In genomic region chr4:115659190-115659589, GRCm38 (mm10) we compare ENCODE assay signal across 31 mouse cellular contexts. TPM values are rescaled to one million over a fixed set of nuclear protein-coding genes. Genes with fewer than 3 reads are reported as not detected.
A peak's percentile ranks its signal among the peaks of the same experiment; 100 is the strongest.
DNase-seq lines count a peak whose midpoint lies in the region; ATAC-seq and TF ChIP-seq lines count a peak whose summit lies in the region.
"Had no signal": no experiment of that assay in that cellular context is flagged by ENCODE, and none has a peak within 500 bp of the region (broad histone marks: within the 10 kb centered on the region; RNA-seq: fewer than 3 reads in every experiment).

No protein-coding gene starts in this region.

- H3K79me2 ChIP-seq in liver, adult 2 months (ENCODE audit: control insufficient read depth, insufficient read depth, low read length) = no peaks in the 10 kb centered on the region

- H3K27me3 ChIP-seq in liver, adult 2 months (ENCODE audit: control insufficient read depth, insufficient read depth, low read length) = no peaks in the 10 kb centered on the region
- no peaks in the 10 kb centered on the region for H3K27me3 ChIP-seq in liver, embryonic 11.5 days (replicated peaks; ENCODE audit: control insufficient read depth, insufficient read depth, low read length)
- H3K27me3 ChIP-seq in midbrain, embryonic 10.5 days (ENCODE audit: low read depth, poor library complexity, severe bottlenecking) = no peaks in the 10 kb centered on the region
- H3K27me3 ChIP-seq: forebrain, embryonic 13.5 days; heart, embryonic 15.5 days; liver, embryonic 13.5 days had no signal

- no peak overlapping the region for H3K9ac ChIP-seq in liver, adult 2 months (ENCODE audit: low read depth, low read length)
- H3K9ac ChIP-seq in liver, embryonic 11.5 days (ENCODE audit: low read depth, low read length) = no peak overlapping the region
- H3K9ac ChIP-seq: forebrain, embryonic 13.5 days; heart, embryonic 15.5 days; liver, embryonic 13.5 days had no signal

- peaks cover 5% of the 10 kb centered on the region; the same call in 1 of the 2 replicates for H3K4me1 ChIP-seq in liver, adult 2 months (ENCODE audit: control insufficient read depth, insufficient read depth, low read length)
- H3K4me1 ChIP-seq in liver, embryonic 11.5 days (replicated peaks; ENCODE audit: control insufficient read depth, insufficient read depth, low read length) = peaks cover 7% of the 10 kb centered on the region; the same call in 1 of the 2 replicates
- H3K4me1 ChIP-seq in brown adipose tissue, adult 24 weeks (ENCODE audit: control insufficient read depth, insufficient read depth, insufficient read length, low read length) = no peaks in the 10 kb centered on the region; the same call in 1 of the 2 replicates
- peaks cover 10% of the 10 kb centered on the region for H3K4me1 ChIP-seq in midbrain, embryonic 10.5 days

- no peak overlapping the region for H3K27ac ChIP-seq in liver, adult 2 months (replicated peaks; ENCODE audit: insufficient read depth, low read depth, low read length)
- H3K27ac ChIP-seq in liver, embryonic 11.5 days (ENCODE audit: low read depth, low read length) = no peak overlapping the region
- H3K27ac ChIP-seq in brown adipose tissue, adult 24 weeks (replicated peaks; ENCODE audit: low read depth, low read length) = peak overlapping the region; percentile 56; the same call in 1 of the 2 replicates
- no peak overlapping the region for H3K27ac ChIP-seq in midbrain, embryonic 10.5 days (replicated peaks)
- H3K27ac ChIP-seq: forebrain, embryonic 13.5 days; heart, embryonic 15.5 days; hindbrain, embryonic 10.5 days; hindbrain, postnatal 0 days; limb, embryonic 10.5 days; liver, embryonic 13.5 days; macrophage had no signal

- no peak overlapping the region for H3K4me2 ChIP-seq in liver, embryonic 11.5 days
- H3K4me2 ChIP-seq: forebrain, embryonic 13.5 days; heart, embryonic 15.5 days; liver, embryonic 13.5 days; midbrain, embryonic 11.5 days had no signal

- DNase-seq in heart, adult 11 months = peak; percentile 41
- DNase-seq in heart, postnatal 4 days = no peak
- DNase-seq in liver, adult 2 months (ENCODE audit: extremely low read depth, low read depth, low spot score) = peak; percentile 69
- no peak for DNase-seq in liver, embryonic 11.5 days (ENCODE audit: low spot score)
- peak; percentile 59 for DNase-seq in large intestine, adult 2 months (ENCODE audit: low read depth, low spot score)
- no peak for DNase-seq in thymus, postnatal 14 days
- no peak for DNase-seq in midbrain, embryonic 10.5 days (ENCODE audit: low spot score)
- DNase-seq: adrenal gland, postnatal 10 days; cerebellum, adult 9-11 months; gastrocnemius, postnatal 10 days; heart, adult 18-20 months; liver, embryonic 13.5 days; right cerebral cortex, postnatal 4 days had no signal

- TF ChIP-seq POLR2A in liver, adult 2 months (IDR thresholded peaks at IDR 0.05; ENCODE audit: extremely low read depth, insufficient read depth, low read length) = no peak

- ATAC-seq in liver, embryonic 11.5 days (replicated peaks; ENCODE audit: low FRiP score) = no peak
- ATAC-seq: activated CD4-positive, CD25-positive, alpha-beta regulatory T cell, adult 4 months; CD4-positive, CD25-positive, alpha-beta regulatory T cell, adult 4 months; forebrain, embryonic 13.5 days; hindbrain, postnatal 0 days had no signal

- no peaks in the 10 kb centered on the region for H3K36me3 ChIP-seq in liver, adult 2 months (ENCODE audit: control insufficient read depth, insufficient read depth, low read length)
- no peaks in the 10 kb centered on the region for H3K36me3 ChIP-seq in liver, embryonic 11.5 days (ENCODE audit: control insufficient read depth, insufficient read depth, low read length)
- H3K36me3 ChIP-seq in midbrain, embryonic 10.5 days = no peaks in the 10 kb centered on the region
- H3K36me3 ChIP-seq: heart, embryonic 15.5 days; hindbrain, embryonic 10.5 days; limb, embryonic 10.5 days; liver, embryonic 13.5 days had no signal

- no peaks in the 10 kb centered on the region for H3K9me3 ChIP-seq in liver, embryonic 11.5 days (ENCODE audit: control insufficient read depth, low read length)
- no peaks in the 10 kb centered on the region for H3K9me3 ChIP-seq in midbrain, embryonic 10.5 days (replicated peaks)
- H3K9me3 ChIP-seq: forebrain, embryonic 13.5 days; heart, embryonic 15.5 days; hindbrain, embryonic 10.5 days; limb, embryonic 10.5 days; liver, embryonic 13.5 days had no signal

- H3K4me3 ChIP-seq in liver, adult 2 months (ENCODE audit: insufficient read depth, low read depth, low read length) = no peak overlapping the region
- H3K4me3 ChIP-seq in liver, embryonic 11.5 days (ENCODE audit: low read depth, low read length) = no peak overlapping the region
- no peak overlapping the region for H3K4me3 ChIP-seq in brown adipose tissue, adult 24 weeks (ENCODE audit: insufficient read depth, low read depth, low read length)
- no peak overlapping the region for H3K4me3 ChIP-seq in midbrain, embryonic 10.5 days
- H3K4me3 ChIP-seq: erythroblast, embryonic 14.5 days; forebrain, embryonic 13.5 days; heart, embryonic 15.5 days; hindbrain, embryonic 10.5 days; limb, embryonic 10.5 days; liver, embryonic 13.5 days had no signal

- TF ChIP-seq CTCF in liver, adult 2 months (IDR thresholded peaks at IDR 0.05; ENCODE audit: low read depth, low read length) = no peak

RNA-seq across cellular contexts. Expression of gene Cyp4b1, which starts 11.7 kb away (rescaled TPM):
- 10 to 100 TPM in 1 of 2 experiments, 1 to 10 TPM in 1; 9.0 to 10.2 TPM for total RNA-seq in heart, postnatal 4 days (2021)
- 34.9 and 38.7 TPM in 2 replicates for total RNA-seq in liver, adult 2 months (2014; rRNA removed)
- polyA plus RNA-seq in liver, adult 2 months (2012; rRNA removed) = 17.5 and 24.3 TPM in 2 replicates
- 0.71 TPM in 2 replicates for polyA plus RNA-seq in liver, embryonic 11.5 days (2014; fragmentation: Nextera tagmentation; extraction: Ambion mirVana)
- 16.9 and 27.9 TPM in 2 replicates for polyA plus RNA-seq in brown adipose tissue, adult 24 weeks (2012; ENCODE audit: insufficient read depth, insufficient read length, missing spikeins)
- 32.9 and 138 TPM in 2 replicates for polyA plus RNA-seq in large intestine, adult 2 months (2012; rRNA removed)
- not detected in 2 replicates for polyA plus RNA-seq in midbrain, embryonic 10.5 days (2016; fragmentation: Nextera tagmentation; extraction: Ambion mirVana)
- total RNA-seq: ES-E14 had no signal
- polyA plus RNA-seq: activated CD4-positive, CD25-positive, alpha-beta regulatory T cell, adult 4 months; CD4-positive, CD25-positive, alpha-beta regulatory T cell, adult 4 months; embryonic facial prominence, embryonic 11.5 days; forebrain, embryonic 13.5 days; limb, embryonic 10.5 days; macrophage had no signal

RNA-seq across cellular contexts. Expression of gene Cyp4a32, which starts 58.4 kb away (rescaled TPM):
- not detected for total RNA-seq in heart, postnatal 4 days (2021)
- total RNA-seq in liver, adult 2 months (2014; rRNA removed) = 19.5 and 23.2 TPM in 2 replicates
- 8.4 and 12.2 TPM in 2 replicates for polyA plus RNA-seq in liver, adult 2 months (2012; rRNA removed)
- not detected in 2 replicates for polyA plus RNA-seq in liver, embryonic 11.5 days (2014; fragmentation: Nextera tagmentation; extraction: Ambion mirVana)
- polyA plus RNA-seq in brown adipose tissue, adult 24 weeks (2012; ENCODE audit: insufficient read depth, insufficient read length, missing spikeins) = not detected in 2 replicates
- polyA plus RNA-seq in large intestine, adult 2 months (2012; rRNA removed) = not detected in 2 replicates
- not detected in 2 replicates for polyA plus RNA-seq in midbrain, embryonic 10.5 days (2016; fragmentation: Nextera tagmentation; extraction: Ambion mirVana)
- total RNA-seq: ES-E14; gastrocnemius, postnatal 10 days; heart, adult 18-20 months; hindbrain, postnatal 0 days; layer of hippocampus, adult 18-20 months; left cerebral cortex, adult 18-20 months had no signal
- polyA plus RNA-seq: activated CD4-positive, CD25-positive, alpha-beta regulatory T cell, adult 4 months; CD4-positive, CD25-positive, alpha-beta regulatory T cell, adult 4 months; cortical plate, adult 2 months; embryonic facial prominence, embryonic 11.5 days; erythroblast, embryonic 14.5 days; forebrain, embryonic 13.5 days; heart, embryonic 15.5 days; hindbrain, embryonic 10.5 days; hindbrain, postnatal 0 days; limb, embryonic 10.5 days; liver, embryonic 13.5 days; macrophage; midbrain, embryonic 11.5 days; stomach, embryonic 16.5 days; thymus, postnatal 0 days had no signal

Comparison
In these comparisons a context has a peak if more than half of its experiments do, and no peak if none do; other contexts are left out.
1. DNase-seq: peak in heart, adult 11 months (single experiment), liver, adult 2 months (single experiment) and large intestine, adult 2 months (single experiment); none in heart, postnatal 4 days (single experiment), liver, embryonic 11.5 days (single experiment), thymus, postnatal 14 days (single experiment) and midbrain, embryonic 10.5 days (single experiment).
2. RNA of gene Cyp4b1, which starts 11.7 kb away (polyA plus RNA-seq): 32.9 to 138 TPM in large intestine, adult 2 months, 17.5 to 24.3 TPM in liver, adult 2 months and 16.9 to 27.9 TPM in brown adipose tissue, adult 24 weeks; 0.71 TPM in liver, embryonic 11.5 days and not detected in midbrain, embryonic 10.5 days; every median in the first group is over 10 times any median in the second.